Mouse (Mus musculus): ENCODE data around the gene Ptprt. TPM values are rescaled to one million over a fixed set of nuclear protein-coding genes. Genes with fewer than 3 reads are reported as not detected.
A peak's percentile ranks its signal among the peaks of the same experiment; 100 is the strongest.
"Not testable (repeated sequence)": the region's sequence is repeated elsewhere in the genome, so short reads cannot be mapped to it uniquely, and the experiment has no call there.

The Ptprt gene
- polyA plus RNA-seq, 1 experiment from 2014 or later: 0.33 TPM

DNA sequence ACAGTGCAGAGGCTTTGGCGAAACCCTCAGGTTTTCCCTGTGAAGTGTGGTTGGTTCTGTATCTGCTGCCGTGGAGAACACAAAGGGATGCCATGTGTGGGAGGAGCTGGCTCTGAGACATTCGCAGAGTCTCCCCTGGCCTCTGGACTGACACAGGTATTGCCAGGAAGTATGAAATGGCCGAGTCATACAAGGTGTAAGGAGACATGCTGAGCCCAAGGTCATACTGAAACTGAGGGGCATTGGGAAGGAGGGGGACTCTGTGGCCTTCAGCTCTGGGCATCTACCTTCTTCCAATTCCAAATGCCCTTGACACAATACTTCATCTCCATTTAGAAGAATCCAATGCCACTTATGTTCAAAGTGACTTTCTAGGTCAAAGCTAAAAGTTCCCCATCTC, 1103.1 kb downstream of the Ptprt start:
- ATAC-seq (ENCODE audit: extremely low read depth, insufficient number of reproducible peaks, low FRiP score, low TSS enrichment): no peak
- WGBS: 74% methylated on average over 4 of the region's 4 CpGs
- no peak overlapping the region for H3K27ac ChIP-seq (replicated peaks)

DNA sequence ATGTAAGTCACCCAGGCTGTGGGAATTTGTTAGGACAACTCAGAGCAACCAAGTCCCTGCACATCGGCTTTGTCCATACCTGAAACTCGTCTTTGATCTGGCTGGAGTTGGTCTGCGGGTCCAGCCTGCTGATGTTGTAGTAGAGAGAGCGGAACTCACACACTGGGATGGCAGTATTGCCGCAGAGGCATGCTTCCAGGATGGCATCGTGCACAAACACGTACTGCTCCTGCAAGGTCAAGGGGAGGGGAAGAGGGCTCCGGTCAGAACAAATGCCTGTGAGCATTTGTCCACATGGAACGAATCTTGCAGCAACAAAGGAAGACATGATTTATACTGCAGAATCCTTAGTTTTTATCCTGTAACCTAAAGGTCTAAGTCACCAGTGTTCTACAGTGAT, 1107.3 kb downstream of the Ptprt start:
- WGBS: 78% methylated on average over 9 of the region's 9 CpGs
- no peak overlapping the region for H3K4me2 ChIP-seq

More for the DNA sequence above, 1103.1 kb downstream of the Ptprt start:
- H3K9ac ChIP-seq: no peak overlapping the region
- H3K4me2 ChIP-seq: no peak overlapping the region
- no peaks in the 10 kb centered on the region for H3K27me3 ChIP-seq (replicated peaks)
- H3K4me3 ChIP-seq: no peak overlapping the region
- H3K9me3 ChIP-seq: no peaks in the 10 kb centered on the region
- H3K36me3 ChIP-seq: no peaks in the 10 kb centered on the region
- H3K4me1 ChIP-seq: no peaks in the 10 kb centered on the region

DNA sequence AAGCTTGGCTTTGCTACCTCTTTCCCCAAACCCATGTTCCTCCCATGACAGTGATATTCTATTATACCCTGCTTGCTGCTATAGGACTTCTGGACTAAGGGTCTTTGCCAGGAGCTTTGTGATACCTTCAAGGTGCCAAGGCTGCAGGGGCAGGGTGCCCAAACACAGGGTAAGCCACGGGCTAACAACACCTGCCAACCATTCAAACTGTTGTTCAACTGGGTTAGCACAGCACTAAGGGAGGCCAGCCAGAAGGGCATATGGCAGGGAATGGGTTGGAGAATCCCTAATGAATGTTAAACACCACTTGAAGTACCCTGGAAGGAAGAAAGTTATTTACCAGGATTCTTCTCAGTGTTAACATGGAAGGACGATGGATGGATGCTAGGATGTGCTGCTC, 1108.9 kb downstream of the Ptprt start:
- WGBS: 74% methylated on average over 2 of the region's 2 CpGs
- H3K27ac ChIP-seq (replicated peaks): no peak overlapping the region
- no peaks in the 10 kb centered on the region for H3K27me3 ChIP-seq (replicated peaks)
- no peak overlapping the region for H3K9ac ChIP-seq
- H3K9me3 ChIP-seq: no peaks in the 10 kb centered on the region
- no peak overlapping the region for H3K4me3 ChIP-seq
- 0 out of 2 replicates have a peak, but pooled peaks cover 5% of the 10 kb centered on the region for H3K4me1 ChIP-seq
- no peaks in the 10 kb centered on the region for H3K36me3 ChIP-seq
- no peak overlapping the region for H3K4me2 ChIP-seq
- ATAC-seq (ENCODE audit: extremely low read depth, insufficient number of reproducible peaks, low FRiP score, low TSS enrichment): no peak

More for the DNA sequence above, 1107.3 kb downstream of the Ptprt start:
- no peaks in the 10 kb centered on the region for H3K27me3 ChIP-seq (replicated peaks)
- H3K4me1 ChIP-seq: 0 out of 2 replicates have a peak, but pooled peaks cover 5% of the 10 kb centered on the region
- H3K36me3 ChIP-seq: no peaks in the 10 kb centered on the region
- no peak overlapping the region for H3K27ac ChIP-seq (replicated peaks)
- H3K9ac ChIP-seq: no peak overlapping the region
- H3K4me3 ChIP-seq: no peak overlapping the region
- ATAC-seq (ENCODE audit: extremely low read depth, insufficient number of reproducible peaks, low FRiP score, low TSS enrichment): no peak
- no peaks in the 10 kb centered on the region for H3K9me3 ChIP-seq

DNA sequence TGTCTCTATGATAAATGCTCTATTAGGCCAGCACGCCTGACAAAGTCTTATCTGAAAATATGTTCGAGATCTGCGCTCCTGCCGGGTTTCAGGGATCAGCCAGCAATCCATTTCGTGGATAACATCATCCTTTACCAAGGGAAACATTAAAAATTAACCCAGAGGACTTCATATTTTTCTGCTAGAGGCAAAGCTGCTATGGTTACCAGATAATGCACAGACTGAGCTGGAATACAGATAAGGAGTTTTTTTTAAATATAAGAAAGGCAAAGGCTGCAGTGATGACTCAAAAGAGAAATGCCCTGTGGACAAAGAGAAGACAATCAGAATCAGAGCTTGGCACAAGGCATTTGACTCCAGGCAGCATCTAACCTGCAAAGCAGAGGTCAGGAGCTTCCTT, 1111.4 kb downstream of the Ptprt start:
- H3K9me3 ChIP-seq: no peaks in the 10 kb centered on the region
- H3K4me3 ChIP-seq: no peak overlapping the region
- no peak for ATAC-seq (ENCODE audit: extremely low read depth, insufficient number of reproducible peaks, low FRiP score, low TSS enrichment)
- H3K4me2 ChIP-seq: no peak overlapping the region
- 39% methylated on average over 5 of the region's 5 CpGs for WGBS
- H3K27me3 ChIP-seq (replicated peaks): no peaks in the 10 kb centered on the region
- no peak overlapping the region for H3K27ac ChIP-seq (replicated peaks)
- H3K9ac ChIP-seq: no peak overlapping the region
- 0 out of 2 replicates have a peak, but pooled peaks cover 5% of the 10 kb centered on the region for H3K4me1 ChIP-seq
- no peaks in the 10 kb centered on the region for H3K36me3 ChIP-seq

DNA sequence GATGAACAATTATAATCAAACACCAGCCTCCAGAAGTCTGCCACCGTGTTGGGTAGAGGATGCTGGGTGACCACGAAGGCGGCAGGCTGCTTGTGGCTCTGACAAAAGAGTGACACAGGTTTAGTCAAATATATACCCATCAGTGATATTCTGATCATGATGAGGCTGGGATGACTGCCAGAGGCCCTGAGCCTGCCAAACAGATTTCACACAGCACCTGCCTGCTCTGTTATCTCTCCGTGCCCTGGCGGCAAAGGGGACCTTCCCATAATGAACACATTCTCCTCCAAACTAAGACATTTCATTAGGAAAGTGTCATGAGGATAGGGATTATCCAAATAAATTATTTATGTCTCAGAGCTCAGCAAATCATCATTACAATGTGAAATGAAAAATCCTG, 1113.6 kb downstream of the Ptprt start:
- no peak overlapping the region for H3K4me3 ChIP-seq
- no peak overlapping the region for H3K4me2 ChIP-seq
- no peak for ATAC-seq (ENCODE audit: extremely low read depth, insufficient number of reproducible peaks, low FRiP score, low TSS enrichment)
- no peaks in the 10 kb centered on the region for H3K27me3 ChIP-seq (replicated peaks)
- 0 out of 2 replicates have a peak, but pooled peaks cover 5% of the 10 kb centered on the region for H3K4me1 ChIP-seq
- no peaks in the 10 kb centered on the region for H3K36me3 ChIP-seq
- no peaks in the 10 kb centered on the region for H3K9me3 ChIP-seq
- H3K27ac ChIP-seq (replicated peaks): no peak overlapping the region
- H3K9ac ChIP-seq: no peak overlapping the region
- WGBS: 81% methylated on average over 5 of the region's 5 CpGs

DNA sequence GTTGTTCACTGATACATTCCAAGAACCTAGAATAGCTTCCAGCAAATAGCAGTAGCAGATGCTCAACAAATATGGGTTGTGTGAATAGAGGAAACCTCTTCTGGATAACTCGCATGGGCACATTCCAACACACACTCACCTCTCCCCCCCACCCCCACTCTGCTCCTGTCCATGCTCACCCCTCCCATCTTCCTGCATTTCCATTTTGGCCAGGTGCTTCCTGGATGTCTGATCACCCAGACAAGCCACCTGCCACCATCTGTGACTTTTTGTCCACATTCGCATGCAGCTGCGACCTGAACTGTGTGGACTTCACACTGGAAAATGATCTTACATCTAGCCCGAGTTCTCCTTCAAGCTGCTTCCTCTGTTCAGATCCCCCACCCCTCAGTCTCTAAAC, 1115.5 kb downstream of the Ptprt start:
- no peak for ATAC-seq (ENCODE audit: extremely low read depth, insufficient number of reproducible peaks, low FRiP score, low TSS enrichment)
- no peak overlapping the region for H3K4me3 ChIP-seq
- 0 out of 2 replicates have a peak, but pooled peaks cover 5% of the 10 kb centered on the region for H3K4me1 ChIP-seq
- H3K36me3 ChIP-seq: no peaks in the 10 kb centered on the region
- H3K9ac ChIP-seq: no peak overlapping the region
- 82% methylated on average over 4 of the region's 4 CpGs for WGBS
- H3K9me3 ChIP-seq: no peaks in the 10 kb centered on the region
- no peak overlapping the region for H3K27ac ChIP-seq (replicated peaks)
- no peak overlapping the region for H3K4me2 ChIP-seq
- H3K27me3 ChIP-seq (replicated peaks): no peaks in the 10 kb centered on the region

DNA sequence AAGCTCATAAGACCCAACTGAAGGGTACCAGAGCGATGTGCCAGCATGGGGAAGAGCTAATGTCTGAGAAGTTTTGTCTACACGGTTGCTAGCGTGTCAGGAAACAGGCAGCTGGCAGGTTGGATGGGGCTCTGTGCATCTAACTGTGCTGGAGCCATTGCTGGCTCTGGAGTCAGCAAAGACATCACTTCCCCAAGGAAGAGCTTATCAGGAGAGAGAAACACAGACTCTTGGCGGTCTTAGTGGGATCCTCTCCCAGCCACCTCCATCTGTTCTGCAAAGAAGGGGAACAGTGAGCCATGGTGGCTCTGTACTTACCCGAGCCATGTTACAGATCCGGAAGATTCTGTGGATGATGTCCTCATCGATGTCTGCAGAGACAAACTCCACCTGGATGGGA, 1126.8 kb downstream of the Ptprt start:
- Histone ChIP-seq H3K4me2 (no peak overlapping the region), H3K9me3 (no peaks in the 10 kb centered on the region), H3K4me3 (no peak overlapping the region), H3K27ac (replicated peaks) (no peak overlapping the region), H3K36me3 (no peaks in the 10 kb centered on the region), H3K27me3 (replicated peaks) (no peaks in the 10 kb centered on the region), H3K9ac (no peak overlapping the region), H3K4me1 (no peaks in the 10 kb centered on the region)
- WGBS: 69% methylated on average over 7 of the region's 7 CpGs
- ATAC-seq (ENCODE audit: extremely low read depth, insufficient number of reproducible peaks, low FRiP score, low TSS enrichment): no peak

DNA sequence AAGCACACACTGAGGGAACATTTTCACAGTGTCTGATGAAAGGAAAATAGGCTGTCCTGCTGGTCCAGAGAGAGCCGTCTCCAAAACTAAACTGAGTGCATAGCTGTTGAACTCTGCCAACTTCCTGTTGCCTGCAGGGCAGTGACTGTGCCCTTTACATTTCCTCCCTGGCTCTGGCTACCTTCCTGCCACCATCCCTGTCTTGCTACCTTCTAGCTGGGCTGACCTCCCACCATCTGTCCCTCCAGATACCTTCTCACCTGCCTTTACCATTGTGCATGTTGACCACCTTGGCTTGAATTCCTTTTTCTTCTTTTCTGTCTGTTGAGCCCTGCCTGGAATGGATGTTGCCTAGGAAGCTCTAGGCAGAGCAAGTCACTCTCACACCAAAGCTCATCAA, 1133.8 kb downstream of the Ptprt start:
- no peak overlapping the region for H3K4me3 ChIP-seq
- H3K9me3 ChIP-seq: no peaks in the 10 kb centered on the region
- WGBS: 66% methylated on average over 1 of the region's 1 CpGs
- H3K27ac ChIP-seq (replicated peaks): no peak overlapping the region
- H3K27me3 ChIP-seq (replicated peaks): no peaks in the 10 kb centered on the region
- no peak overlapping the region for H3K4me2 ChIP-seq
- no peaks in the 10 kb centered on the region for H3K4me1 ChIP-seq
- no peaks in the 10 kb centered on the region for H3K36me3 ChIP-seq
- H3K9ac ChIP-seq: no peak overlapping the region
- ATAC-seq (ENCODE audit: extremely low read depth, insufficient number of reproducible peaks, low FRiP score, low TSS enrichment): no peak

DNA sequence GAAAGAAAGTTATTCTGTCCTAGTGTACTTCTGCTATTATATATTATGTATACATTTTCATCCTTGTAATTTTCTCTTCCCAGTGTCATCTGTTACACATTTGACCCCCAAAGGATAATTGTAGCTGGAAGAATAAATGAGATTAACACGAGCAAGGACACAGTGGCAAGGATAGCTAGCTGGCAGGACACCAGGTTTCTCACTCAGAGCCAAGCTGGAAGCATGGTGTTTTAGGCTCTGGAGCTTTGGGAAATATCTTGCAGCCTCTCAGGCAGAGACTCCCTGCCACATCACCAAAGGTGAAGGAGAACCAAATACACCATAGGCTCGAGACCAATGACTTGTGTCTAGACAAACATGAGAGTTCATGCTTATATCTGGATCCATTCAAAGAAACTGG, 1141.3 kb downstream of the Ptprt start:
- ATAC-seq (ENCODE audit: extremely low read depth, insufficient number of reproducible peaks, low FRiP score, low TSS enrichment): no peak
- no peaks in the 10 kb centered on the region for H3K9me3 ChIP-seq
- no peak overlapping the region for H3K4me2 ChIP-seq
- 48% methylated on average over 2 of the region's 2 CpGs for WGBS
- H3K27me3 ChIP-seq (replicated peaks): no peaks in the 10 kb centered on the region
- no peak overlapping the region for H3K27ac ChIP-seq (replicated peaks)
- H3K4me3 ChIP-seq: no peak overlapping the region
- H3K4me1 ChIP-seq: no peaks in the 10 kb centered on the region
- no peak overlapping the region for H3K9ac ChIP-seq
- H3K36me3 ChIP-seq: no peaks in the 10 kb centered on the region

DNA sequence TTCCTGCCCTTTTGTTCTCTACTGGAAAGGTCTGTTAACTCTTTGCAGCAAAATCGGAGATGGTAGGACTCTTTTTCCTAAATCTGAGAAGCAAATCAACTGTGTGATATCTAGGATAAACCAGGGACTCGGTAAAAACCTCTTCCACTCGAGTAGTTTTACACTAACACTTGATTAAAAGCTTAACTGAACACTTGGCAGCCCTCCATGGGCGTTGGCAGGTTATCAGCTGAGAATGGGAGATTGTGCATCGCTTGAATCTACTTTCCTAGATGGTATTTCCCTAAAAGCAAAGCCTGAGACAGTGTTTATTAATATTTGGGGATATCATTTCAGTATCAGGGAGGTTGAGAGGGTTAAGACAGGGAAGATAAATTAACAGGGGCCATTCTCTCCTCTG, 1144.0 kb downstream of the Ptprt start:
- H3K4me3 ChIP-seq: no peak overlapping the region
- no peaks in the 10 kb centered on the region for H3K36me3 ChIP-seq
- H3K4me2 ChIP-seq: no peak overlapping the region
- H3K27ac ChIP-seq (replicated peaks): no peak overlapping the region
- ATAC-seq (ENCODE audit: extremely low read depth, insufficient number of reproducible peaks, low FRiP score, low TSS enrichment): no peak
- WGBS: 38% methylated on average over 5 of the region's 5 CpGs
- H3K4me1 ChIP-seq: no peaks in the 10 kb centered on the region
- no peak overlapping the region for H3K9ac ChIP-seq
- H3K27me3 ChIP-seq (replicated peaks): no peaks in the 10 kb centered on the region
- H3K9me3 ChIP-seq: no peaks in the 10 kb centered on the region

DNA sequence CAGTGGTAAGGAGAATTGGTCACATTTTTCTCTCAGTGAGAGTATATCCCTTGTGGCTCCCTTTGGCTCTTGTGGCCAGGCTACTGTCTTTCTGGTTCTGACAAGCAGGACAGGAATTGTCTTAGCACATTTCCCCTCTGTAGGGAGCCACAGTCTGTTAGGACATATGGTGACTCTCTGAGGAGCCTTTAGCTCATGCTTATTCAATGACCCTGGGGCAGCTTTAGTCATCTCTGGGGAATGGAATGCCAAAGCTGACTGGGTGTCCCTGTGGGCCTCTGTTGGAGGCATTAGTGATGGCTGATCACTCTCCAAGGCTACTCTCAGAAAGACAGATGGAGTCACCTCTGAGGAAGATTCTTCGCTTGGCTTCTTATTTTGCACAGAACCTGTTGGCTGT, 1147.7 kb downstream of the Ptprt start:
- Histone ChIP-seq H3K9ac (no peak overlapping the region), H3K4me1 (peaks cover 8% of the 10 kb centered on the region), H3K9me3 (no peaks in the 10 kb centered on the region), H3K27ac (replicated peaks) (no peak overlapping the region), H3K4me3 (no peak overlapping the region), H3K4me2 (no peak overlapping the region), H3K36me3 (no peaks in the 10 kb centered on the region), H3K27me3 (replicated peaks) (no peaks in the 10 kb centered on the region)
- no peak for ATAC-seq (ENCODE audit: extremely low read depth, insufficient number of reproducible peaks, low FRiP score, low TSS enrichment)
- WGBS: 92% methylated on average over 1 of the region's 1 CpGs

DNA sequence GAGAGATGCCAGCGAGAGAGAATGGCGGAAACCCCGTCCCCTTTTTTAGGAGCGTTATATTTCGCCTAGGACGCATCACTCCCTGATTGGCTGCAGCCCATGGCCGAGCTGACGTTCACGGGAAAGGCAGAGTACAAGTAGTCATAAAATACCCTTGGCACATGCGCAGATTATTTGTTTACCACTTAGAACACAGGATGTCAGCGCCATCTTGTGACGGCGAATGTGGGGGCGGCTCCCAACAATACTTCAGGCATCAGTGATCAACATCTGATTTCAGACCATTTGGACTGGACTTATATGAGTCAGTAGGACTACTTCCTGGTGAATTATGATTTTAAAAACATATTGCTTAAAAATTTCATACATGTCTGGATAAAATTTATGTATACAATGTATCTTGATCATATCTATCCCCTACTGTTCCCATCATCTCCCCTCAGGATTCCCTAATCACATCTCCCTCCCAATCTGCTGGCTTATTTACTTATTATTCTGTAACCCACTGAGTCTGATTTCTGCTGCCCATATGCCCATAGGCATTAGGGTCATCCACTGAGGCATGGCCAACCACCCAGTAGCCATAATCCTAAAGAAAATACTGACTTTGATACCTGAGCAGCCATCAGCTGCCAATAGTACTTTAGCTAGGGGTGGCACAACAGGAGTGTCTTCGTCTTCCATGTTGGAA, 1148.9 kb downstream of the Ptprt start:
- H3K27me3 ChIP-seq (replicated peaks); H3K9me3 ChIP-seq; H3K4me1 ChIP-seq; ATAC-seq (ENCODE audit: extremely low read depth, insufficient number of reproducible peaks, low FRiP score, low TSS enrichment); H3K9ac ChIP-seq; H3K27ac ChIP-seq (replicated peaks); H3K4me2 ChIP-seq; H3K36me3 ChIP-seq: not testable (repeated sequence)
- H3K4me3 ChIP-seq: 0 out of 2 replicates have a peak overlapping the region, but pooled peaks have one; percentile 11
- 23% methylated on average over 6 of the region's 15 CpGs for WGBS
